Mouse (Mus musculus) intestine, postnatal 0 days (tissue): ENCODE data around the gene Rcn3. TPM values are rescaled to one million over a fixed set of nuclear protein-coding genes. Genes with fewer than 3 reads are reported as not detected.

ENCODE experiments used
- ATAC-seq: fragments of 200-750 bp; cut with Nextera tagmentation; 2 replicates; pipeline ENCODE4 v1.8.0; 2017; ENCODE audit warnings: mild to moderate bottlenecking, moderate TSS enrichment, moderate library complexity
- H3K27ac ChIP-seq: fragments of 300-500 bp; sonication (generic); 2 replicates; pipeline ENCODE4 v1.5.1; 2014; ENCODE audit warnings: mild to moderate bottlenecking, low read depth, low read length, moderate library complexity
- H3K27me3 ChIP-seq: fragments of 300-500 bp; sonication (generic); replicated peaks from 2 replicates; pipeline ENCODE4 v1.6.1; 2014; ENCODE audit warnings: low read length, mixed read lengths; ENCODE audit not compliant: control insufficient read depth, insufficient read depth
- H3K36me3 ChIP-seq: fragments of 300-500 bp; sonication (generic); 2 replicates; pipeline ENCODE4 v1.6.1; 2014; ENCODE audit warnings: mild to moderate bottlenecking, moderate library complexity; ENCODE audit not compliant: control insufficient read depth, insufficient read depth
- H3K4me1 ChIP-seq: fragments of 300-500 bp; sonication (generic); replicated peaks from 2 replicates; pipeline ENCODE4 v1.6.1; 2014; ENCODE audit warnings: antibody characterized with exemption, low read length, mixed read lengths; ENCODE audit not compliant: control insufficient read depth, insufficient read depth
- H3K4me2 ChIP-seq: fragments of 300-500 bp; sonication (generic); replicated peaks from 2 replicates; pipeline ENCODE4 v1.6.1; 2014; ENCODE audit warnings: low read depth, mild to moderate bottlenecking, moderate library complexity
- H3K4me3 ChIP-seq: fragments of 300-500 bp; sonication (generic); 2 replicates; pipeline ENCODE4 v1.5.1; 2014; ENCODE audit warnings: low read depth, low read length
- H3K9ac ChIP-seq: fragments of 300-500 bp; sonication (generic); 2 replicates; pipeline ENCODE4 v1.6.1; 2014; ENCODE audit warnings: mild to moderate bottlenecking, low read depth, low read length
- H3K9me3 ChIP-seq: fragments of 300-500 bp; sonication (generic); 2 replicates; pipeline ENCODE4 v1.6.1; 2016; ENCODE audit warnings: mixed run types; ENCODE audit not compliant: control insufficient read depth
- CTCF ChIP-seq: sonication (generic); IDR thresholded peaks from 2 replicates; pipeline ENCODE4 v1.5.1; 2016; ENCODE audit warnings: low read depth, mild to moderate bottlenecking, control low read depth, antibody characterized with exemption, moderate library complexity
- WGBS: fragments of 180-500 bp; shearing (Covaris S2); extraction: QIAGEN DNeasy Blood & Tissue Kit; methylation state at CpG from one replicate; pipeline ENCODE4 v1.1.7; 2014; 5-methylcytosine and 5-hydroxymethylcytosine counted together
- polyA plus RNA-seq: library from polyadenylated mRNA; unstranded; fragments of >200 nt; fragmentation: Nextera tagmentation; extraction: Ambion mirVana; gene quantifications from 2 replicates; pipeline ENCODE4 v1.2.1, GENCODE M21; 2015

The Rcn3 gene
- polyA plus RNA-seq, 1 experiment from 2014 or later: 85.6 TPM

GRCm38 (mm10) chr7:45107052-45107645, 15.1 kb upstream of the Rcn3 start:
- H3K4me1 ChIP-seq: no peaks in the 10 kb centered on the region; the same call in 1 of the 2 replicates
- H3K27me3 ChIP-seq: no peaks in the 10 kb centered on the region
- no peak overlapping the region for H3K4me2 ChIP-seq
- no peak for ATAC-seq
- H3K9me3 ChIP-seq: no peaks in the 10 kb centered on the region
- H3K4me3 ChIP-seq: no peak overlapping the region
- peaks cover 7% of the 10 kb centered on the region; the same call in 1 of the 2 replicates for H3K36me3 ChIP-seq
- no peak for TF ChIP-seq CTCF
- no peak overlapping the region; the same call in 1 of the 2 replicates for H3K27ac ChIP-seq
- H3K9ac ChIP-seq: no peak overlapping the region
- 79% methylated on average over 5 of the region's 5 CpGs for WGBS

GRCm38 (mm10) chr7:45106441-45106840, 14.4 kb upstream of the Rcn3 start:
- peak overlapping the region; percentile 77; the same call in 1 of the 2 replicates for H3K27ac ChIP-seq
- no peak overlapping the region for H3K9ac ChIP-seq
- H3K4me3 ChIP-seq: no peak overlapping the region
- H3K9me3 ChIP-seq: no peaks in the 10 kb centered on the region
- no peak for ATAC-seq
- no peak overlapping the region for H3K4me2 ChIP-seq
- H3K27me3 ChIP-seq: no peaks in the 10 kb centered on the region
- peaks cover 14% of the 10 kb centered on the region; the same call in 1 of the 2 replicates for H3K36me3 ChIP-seq
- 63% methylated on average over 6 of the region's 6 CpGs for WGBS
- no peak for TF ChIP-seq CTCF
- H3K4me1 ChIP-seq: no peaks in the 10 kb centered on the region; the same call in none of the 2 replicates

- Histone ChIP-seq H3K4me2 (no peak overlapping the region), H3K4me1 (no peaks in the 10 kb centered on the region; the same call in none of the 2 replicates), H3K4me3 (no peak overlapping the region), H3K27me3 (no peaks in the 10 kb centered on the region), H3K9ac (no peak overlapping the region), H3K9me3 (no peaks in the 10 kb centered on the region), H3K27ac (peak overlapping the region; percentile 77), H3K36me3 (peaks cover 14% of the 10 kb centered on the region; the same call in 1 of the 2 replicates)
- TF ChIP-seq CTCF: no peak
- WGBS: 36% methylated on average over 8 of the region's 8 CpGs
- ATAC-seq: peak; percentile 58
Observed at GRCm38 (mm10) chr7:45105491-45105890, 13.5 kb upstream of the Rcn3 start.

GRCm38 (mm10) chr7:45104941-45105340, 12.9 kb upstream of the Rcn3 start:
- Histone ChIP-seq H3K9ac (peak overlapping the region; percentile 37; the same call in 1 of the 2 replicates), H3K4me1 (no peaks in the 10 kb centered on the region; the same call in none of the 2 replicates), H3K27ac (peak overlapping the region; percentile 77), H3K4me2 (no peak overlapping the region), H3K27me3 (no peaks in the 10 kb centered on the region), H3K4me3 (no peak overlapping the region), H3K36me3 (peaks cover 14% of the 10 kb centered on the region; the same call in 1 of the 2 replicates), H3K9me3 (no peaks in the 10 kb centered on the region)
- WGBS: 81% methylated on average over 5 of the region's 5 CpGs
- no peak for ATAC-seq
- TF ChIP-seq CTCF: no peak

- TF ChIP-seq CTCF: 0 out of 2 replicates have a peak, but pooled peaks have one; percentile 3
- ATAC-seq: peak; percentile 84
- Histone ChIP-seq H3K36me3 (peaks cover 14% of the 10 kb centered on the region; the same call in 1 of the 2 replicates), H3K9me3 (no peaks in the 10 kb centered on the region), H3K27ac (peak within 1 kb of the TSS; percentile 85), H3K4me1 (no peaks in the 10 kb centered on the region; the same call in none of the 2 replicates), H3K27me3 (no peaks in the 10 kb centered on the region), H3K4me2 (peak within 1 kb of the TSS; percentile 67), H3K4me3 (peak within 1 kb of the TSS; percentile 45), H3K9ac (peak within 1 kb of the TSS; percentile 71)
- WGBS: 5% methylated on average over 7 of the region's 7 CpGs
Observed at GRCm38 (mm10) chr7:45103652-45104180, 11.7 kb upstream of the Rcn3 start, which contains the start of gene Fcgrt. Fcgrt (minus strand) TSS chr7:45103851.

GRCm38 (mm10) chr7:45102940-45103585, 11.0 kb upstream of the Rcn3 start:
- Histone ChIP-seq H3K36me3 (peaks cover 14% of the 10 kb centered on the region; the same call in 1 of the 2 replicates), H3K4me1 (no peaks in the 10 kb centered on the region; the same call in none of the 2 replicates), H3K4me3 (peak overlapping the region; percentile 45), H3K27ac (peak overlapping the region; percentile 85), H3K4me2 (peak overlapping the region; percentile 67), H3K27me3 (no peaks in the 10 kb centered on the region), H3K9ac (peak overlapping the region; percentile 71), H3K9me3 (no peaks in the 10 kb centered on the region)
- no peak for TF ChIP-seq CTCF
- WGBS: 27% methylated on average over 9 of the region's 9 CpGs
- ATAC-seq: peak; percentile 10; the same call in 1 of the 2 replicates
